ENCODE assay signal across 26 mouse cellular contexts in the genomic region with DNA sequence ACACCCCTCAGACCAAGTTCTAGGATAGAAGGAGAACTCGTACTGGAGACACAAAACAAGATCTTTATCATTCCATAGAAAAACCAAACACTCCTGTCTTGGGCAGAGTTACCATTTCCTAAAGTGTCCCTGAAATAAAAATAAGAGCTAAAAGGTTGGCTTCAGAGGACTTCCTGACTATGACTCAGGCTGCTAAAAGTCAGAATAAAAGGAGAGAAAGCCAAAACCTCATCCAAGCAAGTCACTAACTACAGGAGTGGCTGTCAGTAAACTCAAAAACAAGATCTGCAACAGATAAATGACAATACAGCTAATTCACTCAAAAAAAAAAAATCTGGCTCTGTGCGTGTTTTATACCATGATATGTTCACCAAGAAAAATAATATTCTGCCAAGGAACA.
DNase-seq lines count a peak whose midpoint lies in the region; ATAC-seq and TF ChIP-seq lines count a peak whose summit lies in the region.
"Had no signal": no experiment of that assay in that cellular context is flagged by ENCODE, and none has a peak within 500 bp of the region (broad histone marks: within the 10 kb centered on the region; RNA-seq: fewer than 3 reads in every experiment).

No protein-coding gene starts in this region.

- no peak for TF ChIP-seq POLR2A in myocyte (IDR thresholded peaks at IDR 0.05; ENCODE audit: insufficient read length, low read depth)

- no peaks in the 10 kb centered on the region for H3K36me3 ChIP-seq in myocyte (ENCODE audit: control insufficient read depth, insufficient read depth)
- H3K36me3 ChIP-seq in stomach, postnatal 0 days (ENCODE audit: control insufficient read depth, insufficient read depth, low read length), result no peaks in the 10 kb centered on the region
- H3K36me3 ChIP-seq: forebrain, embryonic 12.5 days; heart, embryonic 12.5 days; heart, embryonic 15.5 days; hindbrain, embryonic 10.5 days; hindbrain, embryonic 13.5 days had no signal

- ATAC-seq in activated CD4-positive, CD25-positive, alpha-beta regulatory T cell, adult 4 months, result no peak
- no peak for ATAC-seq in stomach, postnatal 0 days (ENCODE audit: low FRiP score, low TSS enrichment)
- ATAC-seq: CD4-positive, CD25-positive, alpha-beta regulatory T cell, adult 4 months; forebrain, embryonic 16.5 days; hindbrain, embryonic 16.5 days; intestine, embryonic 16.5 days; Patski had no signal

- H3K4me2 ChIP-seq in myocyte (ENCODE audit: low read depth), result peak overlapping the region; percentile 63
- H3K4me2 ChIP-seq in stomach, postnatal 0 days (replicated peaks; ENCODE audit: low read depth), result no peak overlapping the region
- H3K4me2 ChIP-seq: forebrain, embryonic 12.5 days; heart, embryonic 12.5 days; heart, embryonic 15.5 days; hindbrain, embryonic 13.5 days had no signal

- no peak overlapping the region for H3K9ac ChIP-seq in stomach, postnatal 0 days (ENCODE audit: low read length)
- H3K9ac ChIP-seq: forebrain, embryonic 12.5 days; heart, embryonic 12.5 days; heart, embryonic 15.5 days; hindbrain, embryonic 13.5 days had no signal

- WGBS in stomach, postnatal 0 days, result 58% methylated on average over 2 of the region's 2 CpGs

- TF ChIP-seq CTCF in stomach, postnatal 0 days (IDR thresholded peaks at IDR 0.05; ENCODE audit: low read depth), result no peak

- no peaks in the 10 kb centered on the region for H3K79me2 ChIP-seq in myocyte (ENCODE audit: control insufficient read depth, insufficient read depth)

- no peak overlapping the region for H3K27ac ChIP-seq in stomach, postnatal 0 days (replicated peaks)
- H3K27ac ChIP-seq: forebrain, embryonic 12.5 days; heart, embryonic 15.5 days; hindbrain, embryonic 10.5 days; hindbrain, embryonic 13.5 days had no signal

- no peak for TF ChIP-seq EP300 in stomach, postnatal 0 days (optimal IDR thresholded peaks at IDR 0.05)

- no peaks in the 10 kb centered on the region for H3K27me3 ChIP-seq in myocyte (ENCODE audit: control insufficient read depth, insufficient read depth, insufficient read length)
- no peaks in the 10 kb centered on the region for H3K27me3 ChIP-seq in stomach, postnatal 0 days (ENCODE audit: control insufficient read depth, insufficient read depth, low read length)
- H3K27me3 ChIP-seq: forebrain, embryonic 12.5 days; heart, embryonic 12.5 days; heart, embryonic 15.5 days; hindbrain, embryonic 13.5 days; Patski had no signal

- H3ac ChIP-seq in myocyte (ENCODE audit: control insufficient read depth, insufficient read length), result no peak overlapping the region

- no peaks in the 10 kb centered on the region for H3K4me1 ChIP-seq in stomach, postnatal 0 days (replicated peaks; ENCODE audit: control insufficient read depth, insufficient read depth)
- H3K4me1 ChIP-seq: hindbrain, embryonic 10.5 days had no signal

- peak; percentile 50 for DNase-seq in 3134 (ENCODE audit: extremely low read depth, insufficient read length, low spot score)
- peak; percentile 68 for DNase-seq in 3T3-L1 (ENCODE audit: low read depth, low spot score)
- peak; percentile 5 for DNase-seq in NIH3T3 (ENCODE audit: low read depth)
- no peak for DNase-seq in stomach, postnatal 0 days (ENCODE audit: low spot score)
- DNase-seq: adrenal gland, adult 2 months; adrenal gland, postnatal 14 days; cerebellum, adult 18-20 months; cerebellum, adult 9-10 months; cerebellum, postnatal 14 days; gastrocnemius, postnatal 25 days; heart, adult 18-20 months; heart, postnatal 10 days; heart, postnatal 36 days; kidney, adult 18-20 months had no signal

- H3K4me3 ChIP-seq in myocyte, result no peak overlapping the region
- no peak overlapping the region for H3K4me3 ChIP-seq in stomach, postnatal 0 days (ENCODE audit: low read depth, low read length)
- H3K4me3 ChIP-seq: forebrain, embryonic 12.5 days; heart, embryonic 12.5 days; heart, embryonic 15.5 days; hindbrain, embryonic 10.5 days; hindbrain, embryonic 13.5 days had no signal

- no peaks in the 10 kb centered on the region for H3K9me3 ChIP-seq in stomach, postnatal 0 days (ENCODE audit: control insufficient read depth, low read length)
- H3K9me3 ChIP-seq: forebrain, embryonic 12.5 days; heart, embryonic 12.5 days; heart, embryonic 15.5 days; hindbrain, embryonic 10.5 days; hindbrain, embryonic 13.5 days had no signal

TF ChIP-seq in myocyte, 11 proteins besides CTCF, POLR2A, EP300 and RAD21:
- TF ChIP-seq REST (IDR thresholded peaks at IDR 0.05; ENCODE audit: insufficient read depth, insufficient read length) (no peak), TCF12 (IDR thresholded peaks at IDR 0.05; ENCODE audit: insufficient read depth, poor library complexity, severe bottlenecking) (no peak), MYOD1 (IDR thresholded peaks at IDR 0.05; ENCODE audit: control insufficient read depth in 1 of 3, insufficient read length in 2 of 3, low read depth in 2 of 3) (no peak), E2F4 (IDR thresholded peaks at IDR 0.05; ENCODE audit: insufficient read depth) (no peak), MAX (IDR thresholded peaks at IDR 0.05; ENCODE audit: low read depth) (no peak), TCF3 (IDR thresholded peaks at IDR 0.05; ENCODE audit: insufficient read length, low read depth) (no peak), POLR2AphosphoS2 (IDR thresholded peaks at IDR 0.05; ENCODE audit: insufficient read length, low read depth) (no peak), MYOG (IDR thresholded peaks at IDR 0.05; ENCODE audit: control insufficient read depth in 1 of 3, insufficient read depth in 1 of 3, insufficient read length in 2 of 3, low read depth in 2 of 3) (no peak), USF1 (IDR thresholded peaks at IDR 0.05; ENCODE audit: low read depth) (no peak), CEBPB (IDR thresholded peaks at IDR 0.05; ENCODE audit: insufficient read depth, poor library complexity, severe bottlenecking) (no peak), SRF (IDR thresholded peaks at IDR 0.05; ENCODE audit: control insufficient read depth, insufficient read length, low read depth) (no peak)
